Mouse (Mus musculus) retina, postnatal 1 day (tissue): Measurements from ENCODE around the gene Gbe1.

ENCODE experiments used
- DNase-seq: peaks from one replicate; pipeline ENCODE4 v3.0.0-alpha.2; 2012

Gene Gbe1

GRCm38 (mm10) chr16:70358326-70358725, 44.6 kb downstream of the Gbe1 start:
- DNase-seq: no peak

- no peak for DNase-seq
These were observed 51.5 kb downstream of the Gbe1 start for GRCm38 (mm10) chr16:70365229-70365628.

- DNase-seq: no peak
These were observed 67.3 kb downstream of the Gbe1 start for GRCm38 (mm10) chr16:70381045-70381444.

- DNase-seq: no peak
These were observed 71.7 kb downstream of the Gbe1 start for GRCm38 (mm10) chr16:70385494-70385893.

GRCm38 (mm10) chr16:70387385-70387784, 73.6 kb downstream of the Gbe1 start:
- no peak for DNase-seq

- no peak for DNase-seq
These were observed 81.5 kb downstream of the Gbe1 start for GRCm38 (mm10) chr16:70395276-70395675.

- no peak for DNase-seq
These were observed 94.0 kb downstream of the Gbe1 start for GRCm38 (mm10) chr16:70407780-70408179.

- no peak for DNase-seq
These were observed 107.3 kb downstream of the Gbe1 start for GRCm38 (mm10) chr16:70421077-70421476.

- DNase-seq: no peak
These were observed 135.8 kb downstream of the Gbe1 start for GRCm38 (mm10) chr16:70449520-70449919.

- no peak for DNase-seq
These were observed 161.8 kb downstream of the Gbe1 start for GRCm38 (mm10) chr16:70475583-70475982.

GRCm38 (mm10) chr16:70476161-70476560, 162.4 kb downstream of the Gbe1 start:
- DNase-seq: no peak

- no peak for DNase-seq
These were observed 166.7 kb downstream of the Gbe1 start for GRCm38 (mm10) chr16:70480494-70480893.

- DNase-seq: no peak
These were observed 192.7 kb downstream of the Gbe1 start for GRCm38 (mm10) chr16:70506457-70506856.

- no peak for DNase-seq
These were observed 197.2 kb downstream of the Gbe1 start for GRCm38 (mm10) chr16:70510938-70511337.

- no peak for DNase-seq
These were observed 209.1 kb downstream of the Gbe1 start for GRCm38 (mm10) chr16:70522861-70523260.

GRCm38 (mm10) chr16:70523566-70523965, 209.8 kb downstream of the Gbe1 start:
- DNase-seq: no peak

GRCm38 (mm10) chr16:70524273-70524672, 210.5 kb downstream of the Gbe1 start:
- no peak for DNase-seq

GRCm38 (mm10) chr16:70527224-70527623, 213.5 kb downstream of the Gbe1 start:
- no peak for DNase-seq

GRCm38 (mm10) chr16:70535224-70535623, 221.5 kb downstream of the Gbe1 start:
- no peak for DNase-seq

- DNase-seq: no peak
These were observed 237.1 kb downstream of the Gbe1 start for GRCm38 (mm10) chr16:70550835-70551234.

- DNase-seq: no peak
These were observed 248.0 kb downstream of the Gbe1 start for GRCm38 (mm10) chr16:70561635-70562348.

GRCm38 (mm10) chr16:70562574-70562973, 248.8 kb downstream of the Gbe1 start:
- no peak for DNase-seq

- peak; percentile 54 for DNase-seq
These were observed 249.7 kb downstream of the Gbe1 start for GRCm38 (mm10) chr16:70563456-70563855.

GRCm38 (mm10) chr16:70568341-70569265, 254.9 kb downstream of the Gbe1 start:
- DNase-seq: peak; percentile 80
